Mouse (Mus musculus): Measurements from ENCODE around the gene Odf2. TPM values are rescaled to one million over a fixed set of nuclear protein-coding genes. Genes with fewer than 3 reads are reported as not detected.
"Not testable (repeated sequence)": the region's sequence is repeated elsewhere in the genome, so short reads cannot be mapped to it uniquely, and the experiment has no call there.

Gene Odf2
- polyA plus RNA-seq, 1 experiment from 2014 or later = 101 TPM

DNA sequence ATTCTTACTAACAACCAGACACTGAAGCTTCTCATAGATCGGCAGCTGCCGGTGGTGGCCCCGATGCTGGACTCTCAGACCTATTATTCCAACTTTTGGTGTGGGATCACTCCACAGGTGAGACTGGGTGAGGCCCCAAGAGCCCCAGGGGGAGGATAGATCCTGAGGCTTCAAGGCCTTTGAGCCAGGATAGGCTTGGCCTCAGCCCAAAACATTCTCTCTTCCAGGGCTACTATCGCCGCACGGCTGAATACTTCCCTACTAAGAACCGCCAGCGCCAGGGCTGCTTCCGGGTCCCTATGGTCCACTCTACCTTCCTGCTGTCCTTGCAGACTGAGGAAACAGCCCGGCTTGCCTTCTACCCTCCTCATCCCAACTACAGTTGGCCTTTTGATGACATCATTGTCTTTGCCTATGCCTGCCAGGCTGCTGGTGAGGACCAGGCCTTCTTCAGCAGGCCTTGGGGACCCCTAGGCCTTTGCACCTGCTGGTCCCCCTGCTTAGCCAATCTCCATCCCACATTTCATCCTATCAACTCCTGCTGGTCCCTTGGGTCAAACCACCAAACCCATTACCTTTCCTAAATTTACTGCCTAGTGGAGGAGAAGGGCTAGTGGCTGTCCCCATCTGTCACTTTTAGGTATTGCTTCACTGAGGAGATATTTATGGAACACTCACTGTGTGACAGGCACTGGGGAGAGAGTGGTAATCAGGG, 16.3 kb upstream of the Odf2 start:
- ATAC-seq (ENCODE audit: insufficient number of reproducible peaks, insufficient read depth, low FRiP score, low TSS enrichment, low read depth) = no peak
- Histone ChIP-seq H3K4me2 (no peak overlapping the region), H3K27ac (no peak overlapping the region), H3K36me3 (peaks cover 10% of the 10 kb centered on the region; the same call in 1 of the 2 replicates), H3K4me1 (replicated peaks) (peaks cover 15% of the 10 kb centered on the region), H3K4me3 (replicated peaks) (no peak overlapping the region), H3K9ac (replicated peaks) (no peak overlapping the region), H3K9me3 (no peaks in the 10 kb centered on the region), H3K27me3 (no peaks in the 10 kb centered on the region)
- WGBS = 95% methylated on average over 10 of the region's 10 CpGs

GRCm38 (mm10) chr2:29873801-29874200, 15.2 kb upstream of the Odf2 start:
- Histone ChIP-seq H3K4me2 (no peak overlapping the region), H3K27me3 (no peaks in the 10 kb centered on the region), H3K36me3 (peaks cover 15% of the 10 kb centered on the region; the same call in 1 of the 2 replicates), H3K27ac (no peak overlapping the region), H3K4me1 (replicated peaks) (peaks cover 15% of the 10 kb centered on the region), H3K9ac (replicated peaks) (no peak overlapping the region), H3K9me3 (no peaks in the 10 kb centered on the region), H3K4me3 (replicated peaks) (no peak overlapping the region)
- no peak for ATAC-seq (ENCODE audit: insufficient number of reproducible peaks, insufficient read depth, low FRiP score, low TSS enrichment, low read depth)
- WGBS = 87% methylated on average over 4 of the region's 4 CpGs

GRCm38 (mm10) chr2:29878061-29878460, 11.0 kb upstream of the Odf2 start:
- Histone ChIP-seq H3K9ac (replicated peaks) (no peak overlapping the region), H3K4me2 (no peak overlapping the region), H3K9me3 (0 out of 2 replicates have a peak, but pooled peaks cover 5% of the 10 kb centered on the region), H3K27ac (no peak overlapping the region), H3K4me3 (replicated peaks) (no peak overlapping the region), H3K4me1 (replicated peaks) (no peaks in the 10 kb centered on the region), H3K36me3 (peaks cover 28% of the 10 kb centered on the region; the same call in 1 of the 2 replicates), H3K27me3 (peaks cover 6% of the 10 kb centered on the region; the same call in 1 of the 2 replicates)
- WGBS = 80% methylated on average over 4 of the region's 4 CpGs
- ATAC-seq (ENCODE audit: insufficient number of reproducible peaks, insufficient read depth, low FRiP score, low TSS enrichment, low read depth) = no peak

GRCm38 (mm10) chr2:29879191-29879590, 9.8 kb upstream of the Odf2 start:
- Histone ChIP-seq H3K4me1 (replicated peaks) (no peaks in the 10 kb centered on the region), H3K4me3 (replicated peaks) (no peak overlapping the region), H3K36me3 (peaks cover 28% of the 10 kb centered on the region; the same call in 1 of the 2 replicates), H3K27ac (no peak overlapping the region), H3K9me3 (0 out of 2 replicates have a peak, but pooled peaks cover 5% of the 10 kb centered on the region), H3K27me3 (peaks cover 6% of the 10 kb centered on the region; the same call in 1 of the 2 replicates), H3K4me2 (no peak overlapping the region), H3K9ac (replicated peaks) (no peak overlapping the region)
- no peak for ATAC-seq (ENCODE audit: insufficient number of reproducible peaks, insufficient read depth, low FRiP score, low TSS enrichment, low read depth)
- 64% methylated on average over 8 of the region's 8 CpGs for WGBS

DNA sequence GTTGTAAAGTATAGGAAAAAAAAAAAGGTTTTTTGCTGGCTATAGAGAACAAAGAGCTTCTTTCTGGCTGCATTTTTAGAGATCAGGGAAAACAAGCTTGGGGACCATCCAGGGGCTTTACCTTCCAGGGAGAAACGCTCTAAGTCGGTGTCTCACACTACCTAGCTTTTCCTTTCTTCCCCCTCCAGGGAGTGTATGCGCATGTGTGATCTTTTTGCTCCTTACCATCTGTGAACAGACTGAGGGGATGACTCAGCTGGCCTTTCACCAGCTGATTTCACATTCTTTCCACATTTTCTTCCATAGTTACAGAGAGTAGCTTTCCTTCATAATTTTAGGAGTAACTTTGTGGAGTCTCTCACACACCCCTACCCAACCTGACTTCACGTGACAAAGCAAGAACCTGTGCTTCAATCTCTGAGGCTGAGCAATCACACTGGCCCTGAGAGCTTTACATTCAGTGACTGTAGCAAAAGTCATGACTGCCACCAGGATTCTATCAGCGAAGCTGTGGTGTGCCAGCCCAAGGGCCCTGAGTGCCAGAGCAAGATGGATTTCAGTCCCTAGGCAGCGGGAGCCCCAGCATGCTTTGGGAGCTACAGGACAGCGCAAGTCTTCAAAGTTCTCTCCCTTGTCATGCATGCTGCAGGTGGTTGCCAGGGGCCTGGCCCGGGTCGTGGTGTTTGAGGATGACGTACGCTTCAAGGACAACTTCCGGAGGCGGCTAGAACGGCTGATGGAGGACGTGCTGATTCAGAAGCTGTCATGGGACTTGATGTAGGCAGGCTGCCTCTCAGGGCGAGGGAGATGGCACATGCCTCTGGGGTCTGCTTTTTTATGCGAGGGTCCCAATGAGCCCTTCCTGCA, 8.8 kb upstream of the Odf2 start:
- ATAC-seq (ENCODE audit: insufficient number of reproducible peaks, insufficient read depth, low FRiP score, low TSS enrichment, low read depth) = no peak
- H3K9me3 ChIP-seq = 0 out of 2 replicates have a peak, but pooled peaks cover 5% of the 10 kb centered on the region
- no peaks in the 10 kb centered on the region for H3K4me1 ChIP-seq (replicated peaks)
- 67% methylated on average over 17 of the region's 17 CpGs for WGBS
- no peak overlapping the region for H3K4me3 ChIP-seq (replicated peaks)
- no peak overlapping the region for H3K4me2 ChIP-seq
- H3K9ac ChIP-seq (replicated peaks) = no peak overlapping the region
- H3K27me3 ChIP-seq = peaks cover 6% of the 10 kb centered on the region; the same call in 1 of the 2 replicates
- H3K27ac ChIP-seq = no peak overlapping the region
- H3K36me3 ChIP-seq = peaks cover 28% of the 10 kb centered on the region; the same call in 1 of the 2 replicates

DNA sequence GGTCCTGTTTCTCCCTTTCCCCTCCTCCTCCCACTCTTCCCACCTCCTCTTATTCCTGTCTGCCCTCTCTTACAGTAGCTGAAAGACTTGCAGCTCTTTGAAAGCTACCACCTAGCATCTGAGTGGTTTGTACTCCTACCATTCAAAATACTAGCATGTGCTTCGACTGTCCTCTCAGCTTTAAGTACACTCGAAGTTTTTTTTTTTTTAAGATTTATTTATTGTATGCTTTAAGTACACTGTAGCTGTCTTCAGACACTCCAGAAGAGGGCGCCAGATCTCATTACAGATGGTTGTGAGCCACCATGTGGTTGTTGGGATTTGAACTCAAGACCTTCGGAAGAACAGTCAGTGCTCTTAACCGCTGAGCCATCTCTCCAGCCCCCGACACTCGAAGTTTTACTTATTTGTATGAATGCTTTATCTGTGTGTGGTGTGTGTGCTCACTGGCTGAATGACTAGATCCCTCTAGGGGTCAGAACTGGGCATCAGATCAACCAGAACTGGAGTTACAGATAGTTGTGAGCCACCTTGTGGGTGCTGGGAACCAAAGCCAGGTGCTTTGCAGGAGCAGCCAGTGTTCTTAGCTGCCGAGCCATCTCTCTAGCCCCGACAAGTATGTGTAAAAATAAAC, 2.2 kb upstream of the Odf2 start:
- ATAC-seq (ENCODE audit: insufficient number of reproducible peaks, insufficient read depth, low FRiP score, low TSS enrichment, low read depth); H3K27ac ChIP-seq; H3K9me3 ChIP-seq; H3K4me3 ChIP-seq (replicated peaks); H3K36me3 ChIP-seq; H3K27me3 ChIP-seq; H3K4me2 ChIP-seq; H3K9ac ChIP-seq (replicated peaks): not testable (repeated sequence)
- H3K4me1 ChIP-seq (replicated peaks) = peaks cover 13% of the 10 kb centered on the region
- 84% methylated on average over 9 of the region's 9 CpGs for WGBS

DNA sequence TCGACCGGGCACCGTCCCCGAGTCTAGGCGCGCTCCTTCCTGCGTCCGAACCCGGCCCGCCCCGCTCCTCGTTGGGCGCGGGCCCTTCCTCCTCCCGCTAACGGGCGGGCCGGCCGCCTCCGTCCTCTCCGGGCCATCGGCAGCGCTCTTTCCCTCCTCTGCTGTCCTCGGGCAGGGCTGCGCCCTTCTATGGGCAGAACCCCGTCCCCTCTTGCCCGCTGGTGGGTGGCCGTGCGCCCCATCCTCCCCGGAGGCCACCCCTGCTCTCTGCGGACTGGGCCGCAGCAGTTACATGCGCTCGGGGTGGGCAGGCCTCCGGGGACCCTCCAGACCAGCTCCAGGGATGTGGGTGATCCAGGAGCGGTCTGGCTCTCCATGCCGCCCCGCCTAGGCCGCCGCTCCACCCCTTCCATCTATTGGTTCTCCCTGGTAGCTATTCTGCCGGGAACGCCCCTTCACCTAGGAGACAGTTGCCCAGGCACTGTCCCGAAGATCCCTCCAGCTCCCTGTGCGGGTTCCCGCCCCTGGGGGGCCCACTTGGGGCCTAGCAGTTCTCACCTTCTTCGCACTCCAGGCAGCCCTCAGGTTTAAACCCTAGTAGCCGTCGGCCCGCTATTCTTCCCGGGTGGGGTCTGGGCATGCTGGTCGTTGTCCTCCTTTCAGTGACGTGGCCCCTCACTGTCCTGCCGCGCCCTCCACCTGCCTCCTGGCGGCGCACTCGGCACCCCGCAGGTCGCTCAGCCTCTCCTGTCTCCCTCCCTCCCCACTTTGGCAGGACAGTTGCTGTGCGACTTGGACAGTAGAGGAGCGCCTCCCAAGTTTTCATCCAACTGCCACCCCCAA, 1.2 kb downstream of the Odf2 start:
- no peaks in the 10 kb centered on the region for H3K27me3 ChIP-seq
- peaks cover 37% of the 10 kb centered on the region for H3K36me3 ChIP-seq
- H3K4me1 ChIP-seq (replicated peaks) = peaks cover 13% of the 10 kb centered on the region
- H3K9me3 ChIP-seq = no peaks in the 10 kb centered on the region
- H3K4me3 ChIP-seq (replicated peaks) = peak overlapping the region; percentile 100
- WGBS = under 1% methylated on average over 57 of the region's 61 CpGs
- peak overlapping the region; percentile 92 for H3K9ac ChIP-seq (replicated peaks)
- peak; percentile 78 for ATAC-seq (ENCODE audit: insufficient number of reproducible peaks, insufficient read depth, low FRiP score, low TSS enrichment, low read depth)
- H3K27ac ChIP-seq = peak overlapping the region; percentile 89
- peak overlapping the region; percentile 97 for H3K4me2 ChIP-seq

DNA sequence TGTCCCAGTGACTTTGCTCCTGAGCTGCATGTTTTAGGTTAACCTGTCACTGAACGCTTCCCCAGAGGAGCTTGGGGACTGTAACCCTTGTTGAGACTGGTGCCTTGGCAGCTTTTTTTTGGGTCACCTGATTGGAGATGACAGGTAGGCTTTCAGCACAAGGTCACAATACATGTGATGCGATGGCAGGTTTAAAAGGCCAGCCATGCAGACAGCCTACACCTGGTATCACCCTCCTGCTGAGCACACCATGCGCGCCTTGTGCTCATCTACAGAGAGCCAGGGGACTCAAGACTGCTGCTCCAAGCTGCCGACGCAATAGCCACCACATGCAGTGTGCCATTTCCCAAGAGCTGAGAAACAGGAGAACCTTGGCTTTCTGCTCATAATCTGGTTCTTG, 2.8 kb downstream of the Odf2 start:
- H3K4me1 ChIP-seq (replicated peaks) = peaks cover 13% of the 10 kb centered on the region
- WGBS = 96% methylated on average over 6 of the region's 6 CpGs
- ATAC-seq (ENCODE audit: insufficient number of reproducible peaks, insufficient read depth, low FRiP score, low TSS enrichment, low read depth) = no peak
- H3K4me2 ChIP-seq = no peak overlapping the region
- H3K27ac ChIP-seq = no peak overlapping the region
- H3K36me3 ChIP-seq = peaks cover 52% of the 10 kb centered on the region
- H3K9me3 ChIP-seq = no peaks in the 10 kb centered on the region
- 0 out of 2 replicates have a peak overlapping the region, but pooled peaks have one; percentile 100 for H3K4me3 ChIP-seq (replicated peaks)
- no peaks in the 10 kb centered on the region for H3K27me3 ChIP-seq
- no peak overlapping the region for H3K9ac ChIP-seq (replicated peaks)

DNA sequence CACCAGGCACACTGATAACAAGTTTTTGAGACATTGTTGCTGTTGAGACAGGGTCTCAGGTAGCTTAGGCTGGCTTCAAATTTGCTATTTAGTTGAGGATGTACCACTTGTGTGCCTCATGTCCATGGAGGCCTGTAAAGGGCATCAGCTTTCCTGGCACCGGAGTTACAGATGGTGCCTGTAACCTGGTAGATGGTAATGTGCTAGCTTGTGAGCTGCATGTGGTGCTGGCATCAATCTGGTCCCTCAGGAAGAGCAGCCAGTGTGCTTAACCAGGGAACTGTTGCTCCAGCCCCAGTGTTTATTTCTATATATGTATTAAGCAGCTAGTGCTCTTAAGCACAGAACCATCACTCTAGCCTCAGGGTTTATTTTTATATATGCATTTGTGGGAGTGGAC, 7.0 kb downstream of the Odf2 start:
- WGBS = 93% methylated on average over 1 of the region's 1 CpGs
- Histone ChIP-seq H3K27me3 (no peaks in the 10 kb centered on the region), H3K36me3 (peaks cover 95% of the 10 kb centered on the region)

GRCm38 (mm10) chr2:29897366-29897765, 8.3 kb downstream of the Odf2 start:
- Histone ChIP-seq H3K36me3 (peaks cover 99% of the 10 kb centered on the region), H3K9me3 (no peaks in the 10 kb centered on the region), H3K4me2 (no peak overlapping the region), H3K27ac (no peak overlapping the region), H3K4me3 (replicated peaks) (no peak overlapping the region), H3K4me1 (replicated peaks) (no peaks in the 10 kb centered on the region), H3K9ac (replicated peaks) (no peak overlapping the region), H3K27me3 (no peaks in the 10 kb centered on the region)
- whole genome bisulfite sequencing = 92% methylated on average over 2 of the region's 2 CpGs
- ATAC-seq (ENCODE audit: insufficient number of reproducible peaks, insufficient read depth, low FRiP score, low TSS enrichment, low read depth) = no peak

More for the DNA sequence above, 7.0 kb downstream of the Odf2 start:
- Histone ChIP-seq H3K4me3 (replicated peaks) (no peak overlapping the region), H3K9me3 (no peaks in the 10 kb centered on the region), H3K4me2 (no peak overlapping the region), H3K4me1 (replicated peaks) (peaks cover 5% of the 10 kb centered on the region), H3K27ac (no peak overlapping the region), H3K9ac (replicated peaks) (no peak overlapping the region)
- no peak for ATAC-seq (ENCODE audit: insufficient number of reproducible peaks, insufficient read depth, low FRiP score, low TSS enrichment, low read depth)
